Mouse (Mus musculus): ENCODE results near the gene Olfr923.
"Not testable (repeated sequence)": the region's sequence is repeated elsewhere in the genome, so short reads cannot be mapped to it uniquely, and the experiment has no call there.

Gene Olfr923

DNA sequence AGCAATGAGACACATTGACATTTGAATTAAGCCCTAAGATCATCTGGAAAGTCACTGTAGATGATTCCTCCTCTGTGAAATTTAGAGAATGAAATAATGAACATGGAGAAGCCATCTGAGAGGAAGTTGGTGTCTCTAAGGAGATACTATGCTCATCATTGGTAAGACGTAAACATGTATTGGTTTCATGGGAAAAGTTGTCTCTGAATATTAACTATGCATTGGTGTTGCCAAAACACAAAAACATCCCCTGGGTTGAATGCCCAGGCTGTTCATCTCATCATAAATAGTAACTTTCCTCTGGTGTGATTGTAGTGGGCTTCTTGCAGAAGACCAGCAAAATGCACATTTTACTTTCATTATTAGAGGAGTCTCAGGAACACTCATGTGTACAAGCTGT lies at the start of gene Olfr923:
TSS of gene Olfr923 (plus strand) at position 301 of the 400 bp plus-strand sequence.
- DNase-seq (ENCODE audit: low spot score), result no peak

DNA sequence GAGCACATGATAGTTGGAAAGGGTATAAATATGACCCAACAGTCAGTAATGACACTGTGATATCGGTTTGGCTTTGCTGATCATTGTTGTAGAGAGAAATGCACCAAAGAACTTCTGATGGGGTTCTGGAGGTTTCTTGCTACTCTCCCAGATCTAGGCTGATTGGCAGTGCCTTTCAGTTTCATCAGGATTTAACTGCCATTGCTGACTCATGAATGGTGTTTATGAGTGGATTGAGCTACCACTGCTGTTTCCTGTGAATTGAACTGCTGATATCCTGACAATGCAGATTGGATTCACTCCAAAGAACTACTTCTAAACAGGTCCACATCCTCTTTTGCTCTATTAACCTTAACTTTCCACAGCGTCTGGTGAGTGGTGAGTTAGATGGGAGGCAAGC lies 33.7 kb upstream of the Olfr923 start:
- no peak for DNase-seq (ENCODE audit: low spot score)

- no peak for DNase-seq (ENCODE audit: low spot score)
Observed at GRCm38 (mm10) chr9:38805696-38806095, 20.6 kb upstream of the Olfr923 start.

DNA sequence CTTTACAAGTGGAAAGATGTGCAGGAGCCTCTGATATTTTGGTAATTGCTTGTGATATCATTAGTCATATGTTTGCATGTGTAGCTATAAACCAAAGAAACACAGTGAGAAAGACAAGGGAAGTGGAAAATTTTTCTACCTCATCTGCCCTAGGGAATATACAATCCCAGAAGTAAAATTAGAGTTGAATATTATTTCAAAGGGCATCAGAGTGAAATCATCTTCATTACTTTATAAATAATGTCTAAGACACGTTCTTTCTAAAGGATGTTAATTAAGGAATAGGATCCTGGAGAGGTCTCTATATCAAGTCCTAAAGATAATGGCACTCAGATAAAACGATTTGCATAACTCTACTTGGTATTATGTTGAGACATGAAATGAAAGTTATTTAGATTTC lies 12.0 kb upstream of the Olfr923 start, which contains the start of gene Olfr922:
TSS of gene Olfr922 (plus strand) at position 301 of the 400 bp plus-strand sequence.
- no peak for DNase-seq (ENCODE audit: low spot score)

DNA sequence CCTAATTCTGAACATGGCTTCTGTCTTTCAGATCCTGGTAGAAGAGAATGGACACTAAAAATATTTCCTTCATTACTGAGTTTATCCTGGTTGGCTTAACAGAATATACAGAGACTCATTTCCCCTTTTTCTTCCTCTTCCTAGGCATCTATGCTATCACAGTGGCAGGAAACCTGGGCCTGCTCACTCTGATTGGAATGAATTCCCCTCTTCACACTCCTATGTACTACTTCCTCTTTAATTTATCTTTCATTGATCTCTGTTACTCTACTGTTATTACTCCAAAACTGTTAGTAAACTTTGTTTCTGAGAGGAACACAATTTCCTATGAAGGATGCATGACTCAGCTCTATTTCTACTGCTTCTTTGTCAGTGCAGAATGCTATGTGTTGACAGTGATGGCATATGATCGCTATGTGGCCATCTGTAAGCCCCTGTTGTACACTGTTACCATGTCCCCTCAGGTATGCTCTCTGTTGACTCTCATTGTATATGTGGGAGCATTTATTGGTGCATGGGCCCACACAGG lies 10.8 kb upstream of the Olfr923 start:
- no peak for DNase-seq (ENCODE audit: low spot score)

DNA sequence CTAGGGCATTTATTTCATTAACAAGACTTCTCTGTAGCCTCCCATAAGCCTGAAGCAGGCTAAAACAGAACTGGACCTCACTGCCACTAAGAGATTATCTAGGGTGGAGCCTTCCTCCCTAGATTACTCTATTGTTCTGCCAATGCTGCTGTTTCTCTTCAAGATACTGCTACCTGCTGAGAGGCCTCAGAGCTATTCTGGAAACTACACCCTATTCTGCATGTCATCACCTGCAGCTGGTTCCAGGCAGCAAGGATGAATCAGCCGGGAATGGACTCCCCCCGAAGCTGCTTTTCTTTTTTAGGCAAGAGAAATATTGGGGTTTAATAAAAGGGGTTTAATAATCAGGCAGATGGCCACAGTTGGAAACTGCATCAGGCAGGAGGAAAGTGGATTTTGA lies 6.7 kb downstream of the Olfr923 start:
- no peak for DNase-seq (ENCODE audit: low spot score)

DNA sequence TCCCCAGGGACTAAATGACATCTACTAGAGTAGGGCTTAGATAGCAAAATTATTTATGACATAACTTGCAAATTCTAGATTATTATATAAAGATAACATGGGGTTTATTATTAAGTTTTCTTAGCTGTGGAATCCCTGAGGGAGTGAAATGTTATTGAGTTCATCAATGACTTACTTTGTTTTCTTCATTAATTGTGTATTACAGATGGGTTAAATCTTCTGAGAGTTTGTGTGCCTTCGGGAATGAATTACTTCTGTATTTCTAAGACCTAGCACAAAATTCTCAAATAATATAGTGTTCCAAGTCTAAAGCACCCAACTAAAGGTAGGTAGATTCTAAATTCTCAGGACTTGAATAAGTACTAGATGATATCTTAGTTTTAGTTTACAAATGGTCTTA lies 17.8 kb downstream of the Olfr923 start, which contains the start of gene Olfr924:
TSS of gene Olfr924 (plus strand) at position 301 of the 400 bp plus-strand sequence.
- DNase-seq (ENCODE audit: low spot score), result no peak

GRCm38 (mm10) chr9:38854760-38855159 lies 28.4 kb downstream of the Olfr923 start, which contains the start of gene Olfr26:
TSS of gene Olfr26 (plus strand) at chr9:38855060.
- no peak for DNase-seq (ENCODE audit: low spot score)

GRCm38 (mm10) chr9:38874880-38875279 lies 48.5 kb downstream of the Olfr923 start:
- DNase-seq (ENCODE audit: low spot score), result not testable (repeated sequence)

GRCm38 (mm10) chr9:38876826-38877225 lies 50.5 kb downstream of the Olfr923 start, which contains the start of gene Olfr926:
TSS of gene Olfr926 (plus strand) at chr9:38877126.
- DNase-seq (ENCODE audit: low spot score), result no peak

All from urinary bladder, postnatal 25 days (tissue).